Mouse (Mus musculus): ENCODE data around the gene Extl1. TPM values are rescaled to one million over a fixed set of nuclear protein-coding genes. Genes with fewer than 3 reads are reported as not detected.
A peak's percentile ranks its signal among the peaks of the same experiment; 100 is the strongest.

The Extl1 gene
- polyA plus RNA-seq, 1 experiment from 2014 or later, result 0.38 TPM

DNA sequence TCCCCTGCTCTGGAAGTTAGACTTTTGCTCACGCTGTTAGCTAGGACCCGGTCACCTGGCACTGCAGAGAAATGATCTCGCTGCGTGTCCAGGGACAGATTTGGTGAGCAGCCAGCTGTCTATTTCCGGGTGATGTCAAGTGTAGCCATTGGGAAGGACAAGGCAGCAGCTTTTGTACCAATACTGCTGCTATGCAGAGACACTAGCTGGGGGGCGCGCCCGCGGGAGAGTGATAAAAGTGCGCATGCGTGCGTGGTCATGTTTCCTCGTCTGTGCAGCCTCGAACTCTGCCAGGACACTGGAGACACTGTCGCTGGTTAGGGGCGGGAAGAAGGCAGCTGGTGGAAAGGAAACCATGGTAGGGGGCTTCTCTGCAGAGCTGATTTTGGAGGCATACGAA, 32.5 kb upstream of the Extl1 start:
- DNase-seq (ENCODE audit: low spot score) (no peak), ATAC-seq (replicated peaks; ENCODE audit: insufficient number of reproducible peaks, low FRiP score, low TSS enrichment, low read depth) (no peak)
- H3K9ac ChIP-seq (replicated peaks; ENCODE audit: low read length), result no peak overlapping the region
- 77% methylated on average over 17 of the region's 17 CpGs for WGBS
- H3K36me3 ChIP-seq (replicated peaks; ENCODE audit: control insufficient read depth, insufficient read depth, low read depth, low read length), result no peaks in the 10 kb centered on the region; the same call in 1 of the 2 replicates
- H3K4me2 ChIP-seq (ENCODE audit: low read depth, low read length), result no peak overlapping the region
- H3K27ac ChIP-seq (replicated peaks; ENCODE audit: low read depth, low read length), result no peak overlapping the region
- no peaks in the 10 kb centered on the region for H3K9me3 ChIP-seq (replicated peaks; ENCODE audit: control insufficient read depth, low read length)
- no peaks in the 10 kb centered on the region for H3K27me3 ChIP-seq (ENCODE audit: control insufficient read depth, insufficient read depth, low read length)
- no peak overlapping the region for H3K4me3 ChIP-seq (ENCODE audit: low read depth, low read length)
- no peaks in the 10 kb centered on the region for H3K4me1 ChIP-seq (ENCODE audit: control insufficient read depth, insufficient read depth, low read length)

DNA sequence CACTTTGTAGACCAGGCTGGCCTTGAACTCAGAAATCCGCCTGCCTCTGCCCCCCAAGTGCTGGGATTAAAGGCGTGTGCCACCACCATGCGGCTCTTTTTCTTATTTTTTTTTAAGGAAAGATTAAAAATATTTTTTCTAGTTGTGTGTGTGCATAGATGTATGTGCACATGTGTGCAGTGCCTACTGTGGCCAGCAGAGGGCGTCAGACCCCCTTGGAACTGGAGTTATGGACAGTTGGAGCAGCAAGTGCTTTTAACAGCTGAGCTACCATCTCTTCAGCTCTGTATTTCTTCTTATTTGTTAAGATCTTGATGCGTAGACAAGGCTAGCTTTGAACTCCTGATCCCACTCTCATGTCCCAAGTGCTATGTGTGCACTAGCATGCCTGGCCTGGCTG, 25.6 kb upstream of the Extl1 start:
- H3K9me3 ChIP-seq (replicated peaks; ENCODE audit: control insufficient read depth, low read length), result no peaks in the 10 kb centered on the region
- H3K4me2 ChIP-seq (ENCODE audit: low read depth, low read length), result no peak overlapping the region
- H3K4me1 ChIP-seq (ENCODE audit: control insufficient read depth, insufficient read depth, low read length), result no peaks in the 10 kb centered on the region
- no peaks in the 10 kb centered on the region for H3K36me3 ChIP-seq (replicated peaks; ENCODE audit: control insufficient read depth, insufficient read depth, low read depth, low read length)
- H3K27ac ChIP-seq (replicated peaks; ENCODE audit: low read depth, low read length), result no peak overlapping the region
- no peaks in the 10 kb centered on the region for H3K27me3 ChIP-seq (ENCODE audit: control insufficient read depth, insufficient read depth, low read length)
- no peak for ATAC-seq (replicated peaks; ENCODE audit: insufficient number of reproducible peaks, low FRiP score, low TSS enrichment, low read depth)
- 71% methylated on average over 5 of the region's 5 CpGs for WGBS
- no peak overlapping the region for H3K4me3 ChIP-seq (ENCODE audit: low read depth, low read length)
- H3K9ac ChIP-seq (replicated peaks; ENCODE audit: low read length), result no peak overlapping the region
- DNase-seq (ENCODE audit: low spot score), result no peak

DNA sequence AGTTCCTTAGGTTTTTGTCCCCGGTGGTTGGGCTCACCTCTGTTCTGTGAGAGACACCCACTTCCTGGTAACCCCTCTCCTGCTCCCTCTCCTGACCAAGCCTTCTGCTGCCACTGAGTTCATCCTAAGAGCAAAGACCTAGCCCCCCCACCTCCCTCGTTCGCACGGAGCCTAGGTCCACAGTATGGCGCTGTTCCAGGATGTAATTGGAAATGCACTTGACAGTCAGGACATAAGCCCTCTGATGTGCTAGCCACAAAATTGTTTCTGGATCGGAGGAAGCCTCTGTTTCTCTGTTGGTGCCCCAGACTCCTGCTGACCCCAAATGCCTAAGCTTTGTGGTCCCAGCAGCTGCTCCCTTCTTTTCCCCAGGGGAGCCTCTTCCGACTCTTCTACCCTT, 20.1 kb upstream of the Extl1 start:
- H3K4me1 ChIP-seq (ENCODE audit: control insufficient read depth, insufficient read depth, low read length), result no peaks in the 10 kb centered on the region
- H3K9ac ChIP-seq (replicated peaks; ENCODE audit: low read length), result no peak overlapping the region
- H3K4me3 ChIP-seq (ENCODE audit: low read depth, low read length), result no peak overlapping the region
- no peaks in the 10 kb centered on the region for H3K36me3 ChIP-seq (replicated peaks; ENCODE audit: control insufficient read depth, insufficient read depth, low read depth, low read length)
- DNase-seq (ENCODE audit: low spot score) (no peak), ATAC-seq (replicated peaks; ENCODE audit: insufficient number of reproducible peaks, low FRiP score, low TSS enrichment, low read depth) (no peak)
- H3K4me2 ChIP-seq (ENCODE audit: low read depth, low read length), result no peak overlapping the region
- H3K27me3 ChIP-seq (ENCODE audit: control insufficient read depth, insufficient read depth, low read length), result no peaks in the 10 kb centered on the region
- H3K27ac ChIP-seq (replicated peaks; ENCODE audit: low read depth, low read length), result no peak overlapping the region
- no peaks in the 10 kb centered on the region for H3K9me3 ChIP-seq (replicated peaks; ENCODE audit: control insufficient read depth, low read length)
- 66% methylated on average over 7 of the region's 7 CpGs for WGBS

DNA sequence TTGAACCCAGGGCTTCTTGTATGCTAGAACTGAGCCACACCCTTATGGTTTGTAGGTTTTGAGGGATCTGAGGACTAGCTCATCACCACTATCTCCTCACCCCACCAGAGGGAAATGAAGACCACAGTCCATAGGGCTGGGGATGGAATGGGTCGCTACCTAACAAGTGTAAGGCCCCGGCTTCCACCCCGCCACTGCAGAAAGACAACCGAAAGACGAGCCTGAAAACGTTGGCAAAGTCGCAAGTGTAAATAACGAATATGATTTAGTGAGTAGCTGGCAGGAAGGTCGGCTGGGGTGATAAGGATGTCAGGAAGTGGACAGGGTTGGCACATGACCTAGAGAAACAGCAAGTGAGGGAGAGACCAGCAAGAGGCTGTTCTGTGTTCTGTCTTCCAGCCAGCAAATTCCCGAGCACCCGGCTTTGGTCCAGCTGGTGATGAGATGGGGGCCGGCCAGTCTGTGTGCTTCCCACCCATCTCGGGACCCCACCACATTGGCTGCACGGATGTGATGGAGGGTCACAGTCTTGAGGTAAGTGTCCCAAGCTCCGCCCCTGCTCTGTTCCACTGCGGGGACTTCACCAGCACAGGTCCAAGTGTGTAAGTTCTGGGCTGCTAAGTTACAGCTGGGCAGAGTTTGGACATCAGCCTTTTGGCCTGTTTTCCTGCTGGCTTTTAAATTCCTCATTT, 19.1 kb upstream of the Extl1 start:
- ATAC-seq (replicated peaks; ENCODE audit: insufficient number of reproducible peaks, low FRiP score, low TSS enrichment, low read depth) (no peak), DNase-seq (ENCODE audit: low spot score) (no peak)
- 82% methylated on average over 16 of the region's 16 CpGs for WGBS
- no peak overlapping the region for H3K4me2 ChIP-seq (ENCODE audit: low read depth, low read length)
- H3K4me1 ChIP-seq (ENCODE audit: control insufficient read depth, insufficient read depth, low read length), result no peaks in the 10 kb centered on the region
- no peaks in the 10 kb centered on the region for H3K9me3 ChIP-seq (replicated peaks; ENCODE audit: control insufficient read depth, low read length)
- H3K9ac ChIP-seq (replicated peaks; ENCODE audit: low read length), result no peak overlapping the region
- no peak overlapping the region for H3K27ac ChIP-seq (replicated peaks; ENCODE audit: low read depth, low read length)
- no peaks in the 10 kb centered on the region for H3K36me3 ChIP-seq (replicated peaks; ENCODE audit: control insufficient read depth, insufficient read depth, low read depth, low read length)
- H3K4me3 ChIP-seq (ENCODE audit: low read depth, low read length), result no peak overlapping the region
- no peaks in the 10 kb centered on the region for H3K27me3 ChIP-seq (ENCODE audit: control insufficient read depth, insufficient read depth, low read length)

DNA sequence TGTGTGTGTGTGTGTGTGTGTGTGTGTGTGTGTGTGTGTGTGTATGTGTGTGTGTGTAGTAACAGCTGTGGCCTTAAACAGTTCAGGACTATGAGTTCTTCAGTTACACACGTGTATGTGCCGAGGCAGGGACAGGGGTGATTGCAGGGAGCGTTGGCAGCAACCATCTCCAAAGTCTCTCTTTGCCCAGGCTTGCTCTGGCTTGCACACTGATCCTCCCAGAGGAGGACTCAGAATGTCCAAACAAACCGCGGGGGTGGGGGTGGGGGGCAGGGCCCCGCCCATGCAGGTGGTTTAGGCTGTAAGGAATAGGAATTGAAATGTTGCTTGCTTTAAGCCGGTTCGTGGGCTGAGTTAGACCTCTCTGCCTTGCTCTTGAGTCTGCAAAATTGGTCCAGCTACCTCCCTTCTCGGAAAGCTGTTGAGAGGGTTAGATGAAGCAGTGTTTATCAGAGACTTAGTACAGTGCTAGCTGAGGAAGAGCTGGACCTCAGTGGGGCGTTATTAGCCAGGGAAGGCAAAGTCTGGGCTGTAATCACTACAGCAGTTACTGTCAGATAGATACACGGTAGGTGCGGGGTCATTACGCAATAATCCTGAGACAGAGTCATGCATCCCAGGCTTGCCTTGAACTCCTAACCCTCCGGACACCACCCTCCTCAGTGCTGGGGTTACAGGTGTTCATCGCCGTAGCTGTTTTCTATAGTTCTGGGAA, 18.4 kb upstream of the Extl1 start:
- DNase-seq (ENCODE audit: low spot score), result no peak
- H3K36me3 ChIP-seq (replicated peaks; ENCODE audit: control insufficient read depth, insufficient read depth, low read depth, low read length), result no peaks in the 10 kb centered on the region
- H3K4me2 ChIP-seq (ENCODE audit: low read depth, low read length), result no peak overlapping the region; the same call in 1 of the 2 replicates
- no peak overlapping the region for H3K27ac ChIP-seq (replicated peaks; ENCODE audit: low read depth, low read length)
- H3K4me3 ChIP-seq (ENCODE audit: low read depth, low read length), result no peak overlapping the region
- H3K27me3 ChIP-seq (ENCODE audit: control insufficient read depth, insufficient read depth, low read length), result no peaks in the 10 kb centered on the region
- no peaks in the 10 kb centered on the region for H3K4me1 ChIP-seq (ENCODE audit: control insufficient read depth, insufficient read depth, low read length)
- 68% methylated on average over 16 of the region's 16 CpGs for WGBS
- H3K9me3 ChIP-seq (replicated peaks; ENCODE audit: control insufficient read depth, low read length), result no peaks in the 10 kb centered on the region
- no peak overlapping the region; the same call in 1 of the 2 replicates for H3K9ac ChIP-seq (replicated peaks; ENCODE audit: low read length)
- ATAC-seq (replicated peaks; ENCODE audit: insufficient number of reproducible peaks, low FRiP score, low TSS enrichment, low read depth), result no peak

DNA sequence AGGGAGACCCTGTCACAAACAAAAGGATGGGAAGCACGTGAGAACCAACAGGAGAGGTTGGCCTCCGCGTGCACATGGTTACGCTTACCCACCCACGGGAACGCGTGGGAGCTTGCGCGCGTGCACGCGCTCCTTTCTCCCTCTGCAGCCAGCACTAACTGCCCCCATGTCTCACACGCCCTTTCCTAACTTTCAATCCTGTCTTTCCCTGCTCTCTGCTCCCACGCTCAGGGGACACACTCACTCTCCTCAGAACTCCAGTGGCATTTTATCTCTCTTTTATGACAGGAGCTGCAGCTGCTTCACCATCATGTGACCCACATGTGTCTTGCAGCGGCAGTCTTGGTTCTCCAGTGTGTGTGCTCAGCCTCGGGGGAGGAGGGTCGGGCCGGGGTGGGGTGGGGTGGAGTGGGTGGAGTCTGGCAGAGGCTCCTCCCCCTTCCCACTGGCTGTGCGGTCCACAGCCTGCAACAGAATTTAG, 17.6 kb upstream of the Extl1 start:
- 5% methylated on average over 19 of the region's 19 CpGs for WGBS
- Histone ChIP-seq H3K9me3 (replicated peaks; ENCODE audit: control insufficient read depth, low read length) (no peaks in the 10 kb centered on the region), H3K36me3 (replicated peaks; ENCODE audit: control insufficient read depth, insufficient read depth, low read depth, low read length) (no peaks in the 10 kb centered on the region), H3K4me1 (ENCODE audit: control insufficient read depth, insufficient read depth, low read length) (no peaks in the 10 kb centered on the region), H3K9ac (replicated peaks; ENCODE audit: low read length) (peak overlapping the region; percentile 7; the same call in 1 of the 2 replicates), H3K4me3 (ENCODE audit: low read depth, low read length) (peak overlapping the region; percentile 30), H3K4me2 (ENCODE audit: low read depth, low read length) (peak overlapping the region; percentile 68), H3K27me3 (ENCODE audit: control insufficient read depth, insufficient read depth, low read length) (no peaks in the 10 kb centered on the region), H3K27ac (replicated peaks; ENCODE audit: low read depth, low read length) (no peak overlapping the region)
- 0 out of 2 replicates have a peak, but pooled peaks have one; percentile 58 for ATAC-seq (replicated peaks; ENCODE audit: insufficient number of reproducible peaks, low FRiP score, low TSS enrichment, low read depth)
- DNase-seq (ENCODE audit: low spot score), result peak; percentile 72

DNA sequence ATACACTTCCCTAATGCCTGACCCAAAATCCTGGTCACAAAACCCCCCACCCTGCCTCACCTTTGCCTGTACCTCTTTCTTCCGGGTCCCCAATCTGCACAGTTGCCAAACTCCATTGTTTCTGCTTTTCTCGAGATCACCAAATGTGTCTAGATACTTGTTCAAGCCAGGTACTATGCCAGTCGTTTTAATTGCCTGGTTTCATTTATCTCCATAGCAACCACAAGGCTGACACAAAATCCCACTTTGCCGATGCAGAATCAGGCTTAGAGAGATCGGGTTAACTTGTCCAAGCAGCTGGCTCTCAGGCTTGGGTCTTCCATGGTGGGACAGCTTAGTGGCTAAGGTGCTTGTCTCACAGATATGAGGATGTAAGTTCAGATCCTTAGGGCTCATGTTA, 16.6 kb upstream of the Extl1 start:
- DNase-seq (ENCODE audit: low spot score), result no peak
- no peak overlapping the region for H3K4me2 ChIP-seq (ENCODE audit: low read depth, low read length)
- 36% methylated on average over 5 of the region's 5 CpGs for WGBS

DNA sequence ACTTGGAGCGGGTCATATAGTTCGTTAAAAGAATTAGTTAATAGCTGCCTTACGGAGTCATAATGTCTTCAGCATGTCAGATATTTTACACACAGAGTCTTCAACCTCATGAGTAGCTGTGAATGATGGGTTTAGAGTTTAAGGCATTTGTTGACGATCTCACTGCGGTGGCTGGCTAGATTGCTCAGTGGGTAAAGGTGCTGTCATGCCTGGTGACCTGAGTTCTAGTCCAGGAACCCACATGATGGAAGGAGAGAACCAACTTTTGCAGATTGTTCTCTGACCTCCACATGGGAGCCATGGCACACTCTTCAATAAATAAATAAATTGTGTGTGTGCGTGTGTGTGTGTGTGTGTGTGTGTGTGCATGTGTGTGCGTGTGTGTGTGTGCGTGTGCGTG, 14.1 kb upstream of the Extl1 start:
- Histone ChIP-seq H3K4me2 (ENCODE audit: low read depth, low read length) (no peak overlapping the region), H3K4me3 (ENCODE audit: low read depth, low read length) (no peak overlapping the region)

More for the DNA sequence above, 16.6 kb upstream of the Extl1 start:
- Histone ChIP-seq H3K4me3 (ENCODE audit: low read depth, low read length) (no peak overlapping the region), H3K9me3 (replicated peaks; ENCODE audit: control insufficient read depth, low read length) (no peaks in the 10 kb centered on the region), H3K36me3 (replicated peaks; ENCODE audit: control insufficient read depth, insufficient read depth, low read depth, low read length) (no peaks in the 10 kb centered on the region), H3K27me3 (ENCODE audit: control insufficient read depth, insufficient read depth, low read length) (no peaks in the 10 kb centered on the region), H3K27ac (replicated peaks; ENCODE audit: low read depth, low read length) (no peak overlapping the region), H3K4me1 (ENCODE audit: control insufficient read depth, insufficient read depth, low read length) (no peaks in the 10 kb centered on the region), H3K9ac (replicated peaks; ENCODE audit: low read length) (no peak overlapping the region)
- no peak for ATAC-seq (replicated peaks; ENCODE audit: insufficient number of reproducible peaks, low FRiP score, low TSS enrichment, low read depth)

More for the DNA sequence above, 14.1 kb upstream of the Extl1 start:
- H3K9me3 ChIP-seq (replicated peaks; ENCODE audit: control insufficient read depth, low read length), result no peaks in the 10 kb centered on the region
- no peak overlapping the region for H3K27ac ChIP-seq (replicated peaks; ENCODE audit: low read depth, low read length)
- H3K36me3 ChIP-seq (replicated peaks; ENCODE audit: control insufficient read depth, insufficient read depth, low read depth, low read length), result no peaks in the 10 kb centered on the region
- 89% methylated on average over 9 of the region's 9 CpGs for WGBS
- H3K27me3 ChIP-seq (ENCODE audit: control insufficient read depth, insufficient read depth, low read length), result no peaks in the 10 kb centered on the region
- ATAC-seq (replicated peaks; ENCODE audit: insufficient number of reproducible peaks, low FRiP score, low TSS enrichment, low read depth), result no peak
- no peak overlapping the region for H3K9ac ChIP-seq (replicated peaks; ENCODE audit: low read length)
- no peaks in the 10 kb centered on the region for H3K4me1 ChIP-seq (ENCODE audit: control insufficient read depth, insufficient read depth, low read length)
- DNase-seq (ENCODE audit: low spot score), result no peak
